Mouse (Mus musculus): ENCODE data around the gene Gm3667.
"Not testable (repeated sequence)": the region's sequence is repeated elsewhere in the genome, so short reads cannot be mapped to it uniquely, and the experiment has no call there.

Gene Gm3667

GRCm38 (mm10) chr14:6889521-6890012, at the start of gene Gm3667:
Gm3667 (minus strand) TSS chr14:6889962.
- DNase-seq (ENCODE audit: low spot score): not testable (repeated sequence)

DNA sequence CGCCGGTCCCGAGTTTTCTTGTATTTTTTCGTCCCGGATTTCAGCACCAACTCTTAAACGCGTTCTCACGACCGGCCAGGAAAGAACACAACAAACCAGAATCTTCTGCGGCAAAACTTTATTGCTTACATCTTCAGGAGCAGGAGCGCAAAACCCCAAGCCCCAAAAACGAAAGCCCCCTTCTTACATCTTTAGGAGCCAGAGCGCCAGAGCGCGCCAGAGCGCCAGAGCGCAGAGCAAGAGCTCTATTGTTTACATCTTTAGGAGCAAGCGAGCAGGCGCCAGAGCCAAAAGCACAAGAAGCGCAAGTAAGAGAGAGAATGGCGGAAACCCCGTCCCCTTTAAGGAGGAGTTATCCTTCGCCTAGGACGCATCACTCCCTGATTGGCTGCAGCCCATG, 10.1 kb upstream of the Gm3667 start:
- DNase-seq (ENCODE audit: low spot score): not testable (repeated sequence)

DNA sequence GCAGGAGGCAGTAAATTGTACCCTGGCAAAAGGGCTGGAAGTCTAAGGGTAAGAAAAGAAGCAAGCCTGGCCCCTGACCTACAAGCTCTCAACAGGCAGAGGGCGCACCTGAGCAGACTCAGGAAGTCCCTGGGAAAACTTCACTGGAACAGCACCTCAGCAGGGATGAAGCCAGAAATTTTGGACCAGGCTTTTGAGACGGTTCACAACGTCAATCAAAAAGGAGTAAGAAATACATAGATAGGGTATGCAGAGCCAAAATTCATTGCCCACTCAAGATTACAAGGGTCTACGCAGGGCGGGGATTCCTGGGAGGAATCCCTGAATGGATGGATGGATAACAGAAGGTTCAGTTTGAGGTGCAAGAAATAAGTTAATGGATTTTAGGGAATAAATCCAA, 951 bp downstream of the Gm3667 start:
- peak; percentile 1 for DNase-seq (ENCODE audit: low spot score)

DNA sequence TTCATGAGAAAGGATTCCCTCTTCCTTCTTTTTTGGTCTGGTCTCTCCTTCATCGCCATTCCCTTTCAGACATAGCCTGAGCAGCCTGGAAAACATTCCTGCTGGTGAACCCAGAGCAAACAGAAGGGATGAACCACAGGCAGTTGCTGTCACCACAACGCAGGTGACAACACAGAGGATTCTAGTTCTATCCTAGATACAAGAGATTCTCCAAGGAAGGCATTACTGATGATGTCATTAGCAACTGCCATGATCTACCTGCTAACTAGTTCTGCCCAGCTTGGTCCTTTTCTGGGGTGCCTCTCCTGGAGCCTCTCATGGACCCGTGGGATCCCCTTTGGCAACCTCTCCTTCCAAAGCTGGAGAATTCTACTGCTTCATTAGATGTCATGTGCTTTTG, 49.6 kb downstream of the Gm3667 start, which contains the start of gene Gm3642:
Gm3642 (minus strand) TSS at position 101 of the 400 bp plus-strand sequence.
- not testable (repeated sequence) for DNase-seq (ENCODE audit: low spot score)

DNA sequence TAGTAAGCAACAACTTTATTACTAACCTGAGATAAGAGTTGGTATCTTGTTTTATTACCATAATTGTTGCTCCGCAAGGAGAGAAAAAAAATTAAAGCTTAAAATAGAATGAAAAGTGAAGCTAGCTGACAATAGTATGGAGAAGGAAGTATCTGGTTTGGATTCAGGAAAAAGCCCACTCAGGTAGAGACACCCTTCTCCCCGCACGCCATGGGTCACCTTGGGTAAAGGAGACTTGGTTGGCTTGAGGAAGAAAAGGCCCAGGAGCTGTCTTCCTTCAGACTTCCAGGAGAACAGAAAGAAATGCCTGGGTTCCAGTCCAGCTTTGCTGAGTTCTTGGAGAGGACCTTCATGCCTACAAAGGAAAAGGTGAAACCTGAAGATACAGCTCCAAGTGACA, 66.5 kb downstream of the Gm3667 start:
- DNase-seq (ENCODE audit: low spot score): not testable (repeated sequence)
